Comparison of ENCODE assay signal across 9 mouse cellular contexts in genomic region chr3:130095160-130095781, GRCm38 (mm10). TPM values are rescaled to one million over a fixed set of nuclear protein-coding genes. Genes with fewer than 3 reads are reported as not detected.
DNase-seq lines count a peak whose midpoint lies in the region; ATAC-seq and TF ChIP-seq lines count a peak whose summit lies in the region.
"Had no signal": no experiment of that assay in that cellular context is flagged by ENCODE, and none has a peak within 500 bp of the region (broad histone marks: within the 10 kb centered on the region; RNA-seq: fewer than 3 reads in every experiment).

No protein-coding gene starts in this region.

- no peaks in the 10 kb centered on the region for H3K36me3 ChIP-seq in kidney, embryonic 16.5 days (ENCODE audit: insufficient read depth, low read length)
- no peaks in the 10 kb centered on the region for H3K36me3 ChIP-seq in kidney, postnatal 0 days (ENCODE audit: insufficient read depth, low read length)
- H3K36me3 ChIP-seq in lung, embryonic 14.5 days (ENCODE audit: insufficient read depth) = no peaks in the 10 kb centered on the region
- H3K36me3 ChIP-seq: liver, embryonic 13.5 days had no signal

- no peak for ATAC-seq in kidney, embryonic 16.5 days (ENCODE audit: low FRiP score, low TSS enrichment)
- ATAC-seq in kidney, postnatal 0 days (replicated peaks; ENCODE audit: low FRiP score, low read depth) = no peak
- no peak for ATAC-seq in lung, embryonic 14.5 days (ENCODE audit: insufficient read depth)
- no peak for ATAC-seq in monocyte, adult 5-6 weeks (replicated peaks; ENCODE audit: insufficient number of reproducible peaks, low FRiP score, low TSS enrichment, poor library complexity, severe bottlenecking)

- no peaks in the 10 kb centered on the region for H3K4me1 ChIP-seq in kidney, embryonic 16.5 days (ENCODE audit: insufficient read depth, low read length)
- no peaks in the 10 kb centered on the region for H3K4me1 ChIP-seq in kidney, postnatal 0 days (replicated peaks; ENCODE audit: insufficient read depth, low read length)
- H3K4me1 ChIP-seq in lung, embryonic 14.5 days (ENCODE audit: insufficient read depth) = no peaks in the 10 kb centered on the region
- H3K4me1 ChIP-seq: liver, embryonic 13.5 days had no signal

- 41% methylated on average over 5 of the region's 5 CpGs for WGBS in kidney, embryonic 16.5 days
- WGBS in kidney, postnatal 0 days = 40% methylated on average over 5 of the region's 5 CpGs
- WGBS in lung, embryonic 14.5 days = 44% methylated on average over 5 of the region's 5 CpGs

- H3K4me2 ChIP-seq in kidney, embryonic 16.5 days (replicated peaks; ENCODE audit: low read depth, low read length) = no peak overlapping the region
- no peak overlapping the region for H3K4me2 ChIP-seq in kidney, postnatal 0 days (ENCODE audit: low read length)
- no peak overlapping the region for H3K4me2 ChIP-seq in lung, embryonic 14.5 days
- H3K4me2 ChIP-seq: liver, embryonic 13.5 days had no signal

- H3K9me3 ChIP-seq in kidney, embryonic 16.5 days (ENCODE audit: low read length) = no peaks in the 10 kb centered on the region
- no peaks in the 10 kb centered on the region for H3K9me3 ChIP-seq in kidney, postnatal 0 days (replicated peaks; ENCODE audit: low read length)
- H3K9me3 ChIP-seq in lung, embryonic 14.5 days (ENCODE audit: low read depth, low read length) = no peaks in the 10 kb centered on the region
- H3K9me3 ChIP-seq: liver, embryonic 13.5 days had no signal

- TF ChIP-seq CTCF in kidney, postnatal 0 days (IDR thresholded peaks at IDR 0.05; ENCODE audit: low read depth) = peak; percentile 85
- TF ChIP-seq CTCF in lung, embryonic 14.5 days (IDR thresholded peaks at IDR 0.05; ENCODE audit: low read depth) = peak; percentile 76

- H3K4me3 ChIP-seq in kidney, embryonic 16.5 days (ENCODE audit: low read length) = no peak overlapping the region
- no peak overlapping the region for H3K4me3 ChIP-seq in kidney, postnatal 0 days (replicated peaks; ENCODE audit: low read depth, low read length)
- no peak overlapping the region for H3K4me3 ChIP-seq in lung, embryonic 14.5 days (ENCODE audit: low read depth, low read length)
- H3K4me3 ChIP-seq: liver, embryonic 13.5 days had no signal

- H3K27ac ChIP-seq in kidney, embryonic 16.5 days (ENCODE audit: low read length) = no peak overlapping the region
- H3K27ac ChIP-seq in kidney, postnatal 0 days = no peak overlapping the region
- H3K27ac ChIP-seq in lung, embryonic 14.5 days (ENCODE audit: low read depth) = no peak overlapping the region
- H3K27ac ChIP-seq: liver, embryonic 13.5 days had no signal

- peak; percentile 8 to 33 for DNase-seq in kidney, adult 8-10 months
- peak; percentile 10 for DNase-seq in Muller cell, postnatal 12 days (ENCODE audit: inconsistent ontology term)
- peak; percentile 45 for DNase-seq in embryo, embryonic 9.5 days (ENCODE audit: extremely low spot score)
- peak; percentile 78 for DNase-seq in kidney, postnatal 0 days (ENCODE audit: low spot score)
- peak; percentile 90 for DNase-seq in lung, embryonic 14.5 days
- peak; percentile 66 for DNase-seq in retina, postnatal 1 day
- DNase-seq: liver, embryonic 13.5 days had no signal

- H3K27me3 ChIP-seq in kidney, embryonic 16.5 days (ENCODE audit: insufficient read depth, low read length) = no peaks in the 10 kb centered on the region
- no peaks in the 10 kb centered on the region for H3K27me3 ChIP-seq in kidney, postnatal 0 days (ENCODE audit: insufficient read depth, low read length)
- H3K27me3 ChIP-seq in lung, embryonic 14.5 days (ENCODE audit: insufficient read depth, low read length) = no peaks in the 10 kb centered on the region
- H3K27me3 ChIP-seq: liver, embryonic 13.5 days had no signal

- no peak overlapping the region for H3K9ac ChIP-seq in kidney, embryonic 16.5 days (replicated peaks; ENCODE audit: low read length)
- no peak overlapping the region for H3K9ac ChIP-seq in kidney, postnatal 0 days (ENCODE audit: low read depth, low read length)
- no peak overlapping the region for H3K9ac ChIP-seq in lung, embryonic 14.5 days
- H3K9ac ChIP-seq: liver, embryonic 13.5 days had no signal

RNA-seq across cellular contexts. Expression of gene Sec24b, which starts 33.9 kb away (rescaled TPM):
- 35.3 and 41.1 TPM in 2 replicates for polyA plus RNA-seq in kidney, embryonic 16.5 days (2015; fragmentation: Nextera tagmentation; extraction: Ambion mirVana)
- 21.5 and 23.1 TPM in 2 replicates for polyA plus RNA-seq in kidney, postnatal 0 days (2015; fragmentation: Nextera tagmentation; extraction: Ambion mirVana)
- polyA plus RNA-seq in lung, embryonic 14.5 days (2014; fragmentation: Nextera tagmentation; extraction: Ambion mirVana) = 38.6 and 46.3 TPM in 2 replicates
- total RNA-seq in monocyte, adult 5-6 weeks (2017) = 39.3 to 79.4 TPM (median 62.5 TPM) in 3 replicates

RNA-seq across cellular contexts. Expression of gene Col25a1, which starts 36.0 kb away (rescaled TPM):
- 4.2 and 4.9 TPM in 2 replicates for polyA plus RNA-seq in kidney, embryonic 16.5 days (2015; fragmentation: Nextera tagmentation; extraction: Ambion mirVana)
- 1.4 and 1.5 TPM in 2 replicates for polyA plus RNA-seq in kidney, postnatal 0 days (2015; fragmentation: Nextera tagmentation; extraction: Ambion mirVana)
- 15.8 and 17.0 TPM in 2 replicates for polyA plus RNA-seq in lung, embryonic 14.5 days (2014; fragmentation: Nextera tagmentation; extraction: Ambion mirVana)
- total RNA-seq in monocyte, adult 5-6 weeks (2017) = not detected in 3 replicates

Comparison
In these comparisons a context has a peak if more than half of its experiments do, and no peak if none do; other contexts are left out.
1. DNase-seq: peak in every context shown above with its lines; median percentile 90 in lung, embryonic 14.5 days; 78 in kidney, postnatal 0 days; 66 in retina, postnatal 1 day; 45 in embryo, embryonic 9.5 days; 20 in kidney, adult 8-10 months; 10 in Muller cell, postnatal 12 days.